Mouse (Mus musculus): Measurements from ENCODE around the gene Phf21a. TPM values are rescaled to one million over a fixed set of nuclear protein-coding genes. Genes with fewer than 3 reads are reported as not detected.

Gene Phf21a
- polyA plus RNA-seq, 1 experiment from 2014 or later = 46.2 TPM

DNA sequence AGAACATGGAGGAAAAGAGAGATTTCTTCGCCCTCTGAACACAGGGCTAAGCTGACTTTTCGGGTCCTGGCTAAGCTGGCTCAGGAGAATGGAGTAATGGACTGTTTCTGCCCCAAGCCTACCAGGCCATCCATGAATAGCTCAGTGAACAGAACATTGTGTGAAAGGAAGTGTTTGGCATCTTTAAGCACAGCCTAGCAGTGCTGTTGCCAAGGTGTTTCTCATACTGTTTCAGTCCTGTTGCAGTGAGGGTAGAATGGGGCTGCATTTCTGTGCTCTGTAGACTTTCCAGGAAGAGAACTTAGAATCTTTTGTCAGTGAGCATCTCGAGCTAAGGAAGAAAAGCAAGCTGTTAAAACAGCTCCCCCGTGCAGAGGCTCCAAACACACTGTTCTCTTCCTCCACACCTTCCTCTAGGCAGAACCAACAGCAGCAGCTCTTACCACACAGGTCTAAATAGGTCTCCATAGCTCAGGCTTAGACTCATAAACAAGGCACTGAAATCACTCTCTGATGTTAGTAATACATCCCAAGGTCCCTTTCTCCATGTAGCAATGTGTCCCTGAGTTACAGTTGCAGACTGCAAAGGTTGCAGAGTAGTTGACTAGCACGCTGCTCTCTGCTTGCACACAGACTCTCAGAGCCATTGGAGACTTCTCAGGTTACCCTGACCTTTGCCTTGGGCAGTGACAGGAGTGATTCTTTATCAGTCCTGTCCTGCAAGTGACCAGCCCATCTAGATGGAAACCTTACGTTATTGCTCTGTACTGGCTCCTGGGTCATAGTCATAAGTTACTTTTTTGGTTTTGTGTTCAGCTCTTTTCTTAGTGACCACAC, 256.9 kb downstream of the Phf21a start:
- 69% methylated on average over 6 of the region's 6 CpGs for WGBS
- H3K9me3 ChIP-seq (ENCODE audit: control insufficient read depth, low read length) = no peaks in the 10 kb centered on the region
- ATAC-seq (ENCODE audit: low FRiP score) = no peak
- H3K9ac ChIP-seq (ENCODE audit: low read depth, low read length) = no peak overlapping the region
- H3K4me3 ChIP-seq (ENCODE audit: low read depth, low read length) = no peak overlapping the region
- DNase-seq (ENCODE audit: low spot score) = no peak
- H3K27me3 ChIP-seq (ENCODE audit: control insufficient read depth, insufficient read depth, low read length) = no peaks in the 10 kb centered on the region
- H3K36me3 ChIP-seq (ENCODE audit: control insufficient read depth, insufficient read depth, low read length) = peaks cover 3% of the 10 kb centered on the region
- H3K4me2 ChIP-seq (replicated peaks; ENCODE audit: low read depth, low read length) = no peak overlapping the region
- no peak overlapping the region for H3K27ac ChIP-seq (ENCODE audit: low read depth, low read length)
- H3K4me1 ChIP-seq (replicated peaks; ENCODE audit: control insufficient read depth, insufficient read depth, low read length) = no peaks in the 10 kb centered on the region

GRCm38 (mm10) chr2:92350686-92351085, 257.8 kb downstream of the Phf21a start:
- H3K27ac ChIP-seq (ENCODE audit: low read depth, low read length) = no peak overlapping the region
- no peaks in the 10 kb centered on the region for H3K4me1 ChIP-seq (replicated peaks; ENCODE audit: control insufficient read depth, insufficient read depth, low read length)
- H3K27me3 ChIP-seq (ENCODE audit: control insufficient read depth, insufficient read depth, low read length) = no peaks in the 10 kb centered on the region
- H3K36me3 ChIP-seq (ENCODE audit: control insufficient read depth, insufficient read depth, low read length) = peaks cover 3% of the 10 kb centered on the region
- H3K9ac ChIP-seq (ENCODE audit: low read depth, low read length) = no peak overlapping the region
- no peaks in the 10 kb centered on the region for H3K9me3 ChIP-seq (ENCODE audit: control insufficient read depth, low read length)
- H3K4me2 ChIP-seq (replicated peaks; ENCODE audit: low read depth, low read length) = no peak overlapping the region
- WGBS = 76% methylated on average over 5 of the region's 5 CpGs
- ATAC-seq (ENCODE audit: low FRiP score) (no peak), DNase-seq (ENCODE audit: low spot score) (no peak)
- H3K4me3 ChIP-seq (ENCODE audit: low read depth, low read length) = no peak overlapping the region

GRCm38 (mm10) chr2:92353402-92353801, 260.5 kb downstream of the Phf21a start:
- Histone ChIP-seq H3K9ac (ENCODE audit: low read depth, low read length) (no peak overlapping the region), H3K4me2 (replicated peaks; ENCODE audit: low read depth, low read length) (no peak overlapping the region), H3K9me3 (ENCODE audit: control insufficient read depth, low read length) (no peaks in the 10 kb centered on the region), H3K4me3 (ENCODE audit: low read depth, low read length) (no peak overlapping the region), H3K27ac (ENCODE audit: low read depth, low read length) (no peak overlapping the region), H3K4me1 (replicated peaks; ENCODE audit: control insufficient read depth, insufficient read depth, low read length) (no peaks in the 10 kb centered on the region), H3K27me3 (ENCODE audit: control insufficient read depth, insufficient read depth, low read length) (no peaks in the 10 kb centered on the region), H3K36me3 (ENCODE audit: control insufficient read depth, insufficient read depth, low read length) (peaks cover 7% of the 10 kb centered on the region)
- DNase-seq (ENCODE audit: low spot score) (no peak), ATAC-seq (ENCODE audit: low FRiP score) (no peak)
- 25% methylated on average over 5 of the region's 5 CpGs for WGBS

DNA sequence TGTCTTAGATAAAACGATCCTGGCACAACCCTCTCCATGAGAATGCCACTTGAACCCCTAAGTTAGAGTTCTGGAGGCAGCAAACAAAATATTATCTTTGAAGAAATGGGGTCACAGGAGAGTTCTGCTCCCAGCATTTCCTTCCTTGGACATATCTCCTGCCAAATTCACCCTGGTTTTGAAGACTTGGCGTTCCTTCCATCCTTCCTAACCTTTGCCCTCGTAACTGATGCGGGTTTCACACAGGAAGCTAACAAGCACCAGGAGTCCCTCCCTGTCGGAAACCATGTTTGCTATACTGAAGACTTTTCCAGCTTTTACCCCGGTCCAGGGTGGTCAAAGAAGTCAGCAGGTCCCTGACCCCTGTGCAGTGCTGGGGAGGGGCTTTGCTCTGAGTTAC, 261.3 kb downstream of the Phf21a start:
- Histone ChIP-seq H3K4me3 (ENCODE audit: low read depth, low read length) (no peak overlapping the region), H3K36me3 (ENCODE audit: control insufficient read depth, insufficient read depth, low read length) (peaks cover 5% of the 10 kb centered on the region; the same call in 1 of the 2 replicates), H3K4me1 (replicated peaks; ENCODE audit: control insufficient read depth, insufficient read depth, low read length) (no peaks in the 10 kb centered on the region), H3K27ac (ENCODE audit: low read depth, low read length) (no peak overlapping the region), H3K4me2 (replicated peaks; ENCODE audit: low read depth, low read length) (no peak overlapping the region), H3K9me3 (ENCODE audit: control insufficient read depth, low read length) (no peaks in the 10 kb centered on the region), H3K9ac (ENCODE audit: low read depth, low read length) (no peak overlapping the region), H3K27me3 (ENCODE audit: control insufficient read depth, insufficient read depth, low read length) (no peaks in the 10 kb centered on the region)
- DNase-seq (ENCODE audit: low spot score) (no peak), ATAC-seq (ENCODE audit: low FRiP score) (no peak)
- WGBS = 55% methylated on average over 6 of the region's 6 CpGs

DNA sequence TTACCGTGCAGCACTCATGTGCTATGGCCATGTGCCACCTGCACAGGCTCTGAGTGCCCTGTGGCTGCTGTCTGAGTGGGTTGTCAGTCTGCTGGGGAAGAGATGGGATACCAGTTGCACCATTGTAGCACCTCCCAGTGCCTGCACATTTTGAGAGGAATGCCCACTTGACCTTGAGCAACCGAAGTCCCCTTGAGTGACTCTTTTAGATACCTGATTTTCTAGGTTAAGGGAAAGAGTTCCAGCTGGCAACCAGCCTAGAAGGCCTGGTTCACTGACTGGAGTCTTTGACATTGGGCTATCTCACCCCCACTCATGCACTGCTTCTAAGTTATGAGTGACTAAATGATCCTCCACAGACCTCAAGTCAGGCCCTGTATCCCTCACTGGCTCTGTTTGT, 266.4 kb downstream of the Phf21a start:
- 91% methylated on average over 2 of the region's 2 CpGs for WGBS
- 0 out of 2 replicates have a peak, but pooled peaks cover 8% of the 10 kb centered on the region for H3K36me3 ChIP-seq (ENCODE audit: control insufficient read depth, insufficient read depth, low read length)
- no peak overlapping the region for H3K27ac ChIP-seq (ENCODE audit: low read depth, low read length)
- no peaks in the 10 kb centered on the region for H3K27me3 ChIP-seq (ENCODE audit: control insufficient read depth, insufficient read depth, low read length)
- H3K4me3 ChIP-seq (ENCODE audit: low read depth, low read length) = no peak overlapping the region
- no peak overlapping the region for H3K9ac ChIP-seq (ENCODE audit: low read depth, low read length)
- no peak for DNase-seq (ENCODE audit: low spot score)
- no peaks in the 10 kb centered on the region for H3K4me1 ChIP-seq (replicated peaks; ENCODE audit: control insufficient read depth, insufficient read depth, low read length)
- no peak overlapping the region for H3K4me2 ChIP-seq (replicated peaks; ENCODE audit: low read depth, low read length)
- ATAC-seq (ENCODE audit: low FRiP score) = no peak
- no peaks in the 10 kb centered on the region for H3K9me3 ChIP-seq (ENCODE audit: control insufficient read depth, low read length)

DNA sequence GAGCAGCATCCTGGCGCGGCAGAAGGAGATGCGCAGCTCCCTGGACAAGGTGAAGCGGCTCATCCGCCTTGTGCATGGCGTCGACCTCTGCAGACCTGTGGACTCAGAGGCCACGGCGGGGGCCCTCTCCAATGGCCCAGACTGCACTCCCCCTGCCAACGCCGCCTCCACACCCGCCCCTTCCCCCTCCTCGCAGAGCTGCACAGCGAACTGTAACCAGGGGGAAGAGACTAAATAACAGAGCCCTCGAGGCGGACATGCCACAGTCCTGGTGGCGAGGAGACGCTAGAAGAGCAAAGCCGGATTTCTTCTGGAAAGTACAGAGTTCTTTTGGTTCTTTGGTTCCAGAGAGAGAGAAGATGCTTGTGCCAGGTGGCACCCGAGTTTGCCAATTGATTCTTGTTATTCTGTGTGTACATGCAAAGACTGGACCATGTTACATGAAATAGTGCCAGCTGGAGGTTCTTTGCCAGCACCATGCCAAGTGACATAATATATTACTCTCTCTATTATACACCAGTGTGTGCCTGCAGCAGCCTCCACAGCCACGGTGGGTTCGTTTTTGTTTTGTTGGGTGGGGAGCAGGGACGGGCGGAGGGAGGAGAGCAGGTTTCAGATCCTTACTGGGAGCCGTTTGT, 267.4 kb downstream of the Phf21a start:
- Histone ChIP-seq H3K4me3 (ENCODE audit: low read depth, low read length) (no peak overlapping the region), H3K36me3 (ENCODE audit: control insufficient read depth, insufficient read depth, low read length) (0 out of 2 replicates have a peak, but pooled peaks cover 8% of the 10 kb centered on the region), H3K27me3 (ENCODE audit: control insufficient read depth, insufficient read depth, low read length) (no peaks in the 10 kb centered on the region), H3K9me3 (ENCODE audit: control insufficient read depth, low read length) (no peaks in the 10 kb centered on the region), H3K4me1 (replicated peaks; ENCODE audit: control insufficient read depth, insufficient read depth, low read length) (no peaks in the 10 kb centered on the region), H3K4me2 (replicated peaks; ENCODE audit: low read depth, low read length) (no peak overlapping the region), H3K27ac (ENCODE audit: low read depth, low read length) (no peak overlapping the region), H3K9ac (ENCODE audit: low read depth, low read length) (no peak overlapping the region)
- ATAC-seq (ENCODE audit: low FRiP score) (no peak), DNase-seq (ENCODE audit: low spot score) (no peak)
- WGBS = 73% methylated on average over 25 of the region's 25 CpGs

GRCm38 (mm10) chr2:92360893-92361292, 268.0 kb downstream of the Phf21a start:
- Histone ChIP-seq H3K4me2 (replicated peaks; ENCODE audit: low read depth, low read length) (no peak overlapping the region), H3K4me1 (replicated peaks; ENCODE audit: control insufficient read depth, insufficient read depth, low read length) (no peaks in the 10 kb centered on the region), H3K9ac (ENCODE audit: low read depth, low read length) (no peak overlapping the region), H3K9me3 (ENCODE audit: control insufficient read depth, low read length) (no peaks in the 10 kb centered on the region), H3K4me3 (ENCODE audit: low read depth, low read length) (no peak overlapping the region), H3K36me3 (ENCODE audit: control insufficient read depth, insufficient read depth, low read length) (0 out of 2 replicates have a peak, but pooled peaks cover 8% of the 10 kb centered on the region), H3K27ac (ENCODE audit: low read depth, low read length) (no peak overlapping the region), H3K27me3 (ENCODE audit: control insufficient read depth, insufficient read depth, low read length) (no peaks in the 10 kb centered on the region)
- WGBS = 20% methylated on average over 12 of the region's 12 CpGs
- ATAC-seq (ENCODE audit: low FRiP score) (no peak), DNase-seq (ENCODE audit: low spot score) (no peak)

DNA sequence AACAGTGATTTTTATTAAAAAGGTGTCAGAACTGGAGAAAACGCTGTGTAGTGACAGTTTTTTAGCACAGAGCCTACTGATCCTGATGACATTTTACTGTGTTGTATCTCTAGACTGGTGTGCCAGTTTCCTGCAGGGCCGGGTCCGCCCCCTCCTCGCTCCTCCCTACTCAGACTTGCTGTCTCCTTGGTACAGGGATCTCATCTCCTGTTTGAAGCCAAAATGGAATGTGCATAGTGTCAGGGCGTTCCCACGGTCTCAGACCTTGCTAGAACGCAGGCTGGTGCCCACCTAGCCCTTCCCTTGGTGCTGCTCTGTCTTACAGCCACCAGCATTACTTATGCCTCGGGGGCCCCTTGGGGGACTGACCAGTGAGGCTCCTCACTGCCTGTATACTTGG, 268.9 kb downstream of the Phf21a start:
- 79% methylated on average over 8 of the region's 8 CpGs for WGBS
- H3K27ac ChIP-seq (ENCODE audit: low read depth, low read length) = no peak overlapping the region

More for the DNA sequence above, 268.9 kb downstream of the Phf21a start:
- Histone ChIP-seq H3K4me1 (replicated peaks; ENCODE audit: control insufficient read depth, insufficient read depth, low read length) (no peaks in the 10 kb centered on the region), H3K9me3 (ENCODE audit: control insufficient read depth, low read length) (no peaks in the 10 kb centered on the region), H3K36me3 (ENCODE audit: control insufficient read depth, insufficient read depth, low read length) (0 out of 2 replicates have a peak, but pooled peaks cover 6% of the 10 kb centered on the region), H3K4me3 (ENCODE audit: low read depth, low read length) (no peak overlapping the region), H3K4me2 (replicated peaks; ENCODE audit: low read depth, low read length) (no peak overlapping the region), H3K27me3 (ENCODE audit: control insufficient read depth, insufficient read depth, low read length) (no peaks in the 10 kb centered on the region), H3K9ac (ENCODE audit: low read depth, low read length) (no peak overlapping the region)
- DNase-seq (ENCODE audit: low spot score) = no peak
- ATAC-seq (ENCODE audit: low FRiP score) = no peak
